Mouse (Mus musculus) heart, embryonic 14.5 days (tissue): Measurements from ENCODE around the gene Tchp. TPM values are rescaled to one million over a fixed set of nuclear protein-coding genes. Genes with fewer than 3 reads are reported as not detected.

ENCODE experiments used
- ATAC-seq: fragments of 200-750 bp; cut with Nextera tagmentation; 2 replicates; pipeline ENCODE4 v1.8.0; 2017; ENCODE audit warnings: low read depth, moderate TSS enrichment; ENCODE audit not compliant: insufficient number of reproducible peaks, insufficient read depth, low FRiP score
- H3K27ac ChIP-seq, 2 experiments: fragments of 200-500 bp in 1 of 2; fragments of 300-500 bp in 1 of 2; sonication (generic) in 1 of 2; replicated peaks in 1 of 2; 2 replicates each; pipeline ENCODE4 v1.5.1; 2012 to 2014; ENCODE audit warnings: low read depth in 2 of 2, low read length in 2 of 2, control low read depth in 1 of 2, mild to moderate bottlenecking in 1 of 2, mixed read lengths in 1 of 2; ENCODE audit not compliant: control insufficient read depth in 1 of 2, insufficient read depth in 1 of 2
- H3K27me3 ChIP-seq: fragments of 300-500 bp; sonication (generic); 2 replicates; pipeline ENCODE4 v1.6.1; 2014; ENCODE audit warnings: mild to moderate bottlenecking, low read length, control low read depth; ENCODE audit not compliant: control insufficient read depth, insufficient read depth
- H3K36me3 ChIP-seq: fragments of 300-500 bp; sonication (generic); 2 replicates; pipeline ENCODE4 v1.6.1; 2014; ENCODE audit warnings: mild to moderate bottlenecking, control low read depth, low read length, mixed read lengths; ENCODE audit not compliant: control insufficient read depth, insufficient read depth
- H3K4me1 ChIP-seq, 2 experiments: fragments of 200-500 bp in 1 of 2; fragments of 300-500 bp in 1 of 2; sonication (generic) in 1 of 2; 2 replicates each; pipeline ENCODE4 v1.6.1; 2012 to 2014; ENCODE audit warnings: low read length in 2 of 2, control low read depth in 1 of 2, mixed read lengths in 1 of 2; ENCODE audit not compliant: control insufficient read depth in 2 of 2, insufficient read depth in 2 of 2
- H3K4me2 ChIP-seq: fragments of 300-500 bp; sonication (generic); 2 replicates; pipeline ENCODE4 v1.6.1; 2014; ENCODE audit warnings: mild to moderate bottlenecking, low read length
- H3K4me3 ChIP-seq, 2 experiments: fragments of 200-500 bp in 1 of 2; fragments of 300-500 bp in 1 of 2; sonication (generic) in 1 of 2; 2 replicates each; pipeline ENCODE4 v1.5.1; 2012 to 2014; ENCODE audit warnings: low read length in 2 of 2, mild to moderate bottlenecking in 2 of 2, control low read depth in 1 of 2, low read depth in 1 of 2, moderate library complexity in 1 of 2; ENCODE audit not compliant: control insufficient read depth in 1 of 2, insufficient read depth in 1 of 2
- H3K9ac ChIP-seq: fragments of 300-500 bp; sonication (generic); 2 replicates; pipeline ENCODE4 v1.6.1; 2014; ENCODE audit warnings: mild to moderate bottlenecking, low read length
- H3K9me3 ChIP-seq: fragments of 300-500 bp; sonication (generic); 2 replicates; pipeline ENCODE4 v1.6.1; 2016; ENCODE audit warnings: low read length, control low read depth; ENCODE audit not compliant: control insufficient read depth
- WGBS: fragments of 180-500 bp; shearing (Covaris S2); extraction: QIAGEN DNeasy Blood & Tissue Kit; methylation state at CpG from one replicate; pipeline ENCODE4 v1.1.7; 2014; 5-methylcytosine and 5-hydroxymethylcytosine counted together
- polyA plus RNA-seq: library from polyadenylated mRNA; unstranded; fragments of >200 nt; fragmentation: Nextera tagmentation; extraction: Ambion mirVana; gene quantifications from 2 replicates; pipeline ENCODE4 v1.2.1, GENCODE M21; 2014

Tchp gene
- polyA plus RNA-seq, 1 experiment from 2014 or later = 6.8 TPM

DNA sequence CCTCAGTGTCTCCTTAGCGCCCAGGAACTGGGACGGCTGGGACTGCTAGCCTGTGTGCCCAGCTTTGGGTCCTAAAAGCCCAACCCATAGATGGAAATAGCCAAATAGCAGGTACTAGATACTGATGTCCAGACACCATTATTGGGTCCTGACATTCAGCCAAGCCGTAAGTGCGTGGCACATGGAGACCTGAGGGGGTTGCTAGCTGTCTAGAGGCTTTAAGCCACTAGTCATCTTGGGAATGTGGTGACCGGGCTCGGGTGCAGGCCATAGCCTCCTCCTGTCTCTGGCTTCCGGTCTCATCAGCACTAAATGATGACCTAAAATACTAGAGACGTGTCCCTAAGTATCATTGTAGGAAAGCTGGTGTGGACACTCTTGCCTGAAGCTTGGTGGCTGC is 10.4 kb downstream of the Tchp start:
- no peak for ATAC-seq
- Histone ChIP-seq H3K4me1 (no peaks in the 10 kb centered on the region), H3K27ac (no peak overlapping the region), H3K4me3 (no peak overlapping the region), H3K27me3 (no peaks in the 10 kb centered on the region), H3K36me3 (peaks cover 84% of the 10 kb centered on the region), H3K4me2 (no peak overlapping the region), H3K9me3 (no peaks in the 10 kb centered on the region), H3K9ac (no peak overlapping the region)
- WGBS = 93% methylated on average over 8 of the region's 8 CpGs

DNA sequence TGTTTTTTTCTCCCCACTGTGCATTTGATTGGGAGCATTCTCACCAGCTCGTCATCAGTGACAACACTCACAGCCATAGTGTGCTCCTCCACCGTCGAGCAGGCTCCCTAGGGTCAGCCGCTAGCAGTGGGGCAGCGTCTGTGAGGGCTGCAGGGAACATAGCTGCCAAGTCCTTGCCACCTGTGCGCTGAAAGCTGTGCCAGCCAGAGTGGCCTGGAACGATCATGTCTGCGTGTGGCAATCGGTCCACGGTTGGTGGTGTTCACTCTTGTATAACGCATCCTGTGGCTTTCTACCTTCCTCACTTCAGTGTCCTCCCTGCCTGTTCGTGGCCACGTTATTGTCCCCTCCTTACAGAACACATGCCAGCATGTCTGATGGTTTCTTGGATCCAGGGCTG is 10.9 kb downstream of the Tchp start:
- WGBS = 85% methylated on average over 13 of the region's 13 CpGs
- H3K9ac ChIP-seq = no peak overlapping the region
- H3K4me2 ChIP-seq = no peak overlapping the region
- no peaks in the 10 kb centered on the region for H3K4me1 ChIP-seq
- H3K36me3 ChIP-seq = peaks cover 78% of the 10 kb centered on the region
- no peaks in the 10 kb centered on the region for H3K9me3 ChIP-seq
- no peak overlapping the region for H3K4me3 ChIP-seq
- H3K27me3 ChIP-seq = no peaks in the 10 kb centered on the region
- no peak overlapping the region for H3K27ac ChIP-seq
- no peak for ATAC-seq

DNA sequence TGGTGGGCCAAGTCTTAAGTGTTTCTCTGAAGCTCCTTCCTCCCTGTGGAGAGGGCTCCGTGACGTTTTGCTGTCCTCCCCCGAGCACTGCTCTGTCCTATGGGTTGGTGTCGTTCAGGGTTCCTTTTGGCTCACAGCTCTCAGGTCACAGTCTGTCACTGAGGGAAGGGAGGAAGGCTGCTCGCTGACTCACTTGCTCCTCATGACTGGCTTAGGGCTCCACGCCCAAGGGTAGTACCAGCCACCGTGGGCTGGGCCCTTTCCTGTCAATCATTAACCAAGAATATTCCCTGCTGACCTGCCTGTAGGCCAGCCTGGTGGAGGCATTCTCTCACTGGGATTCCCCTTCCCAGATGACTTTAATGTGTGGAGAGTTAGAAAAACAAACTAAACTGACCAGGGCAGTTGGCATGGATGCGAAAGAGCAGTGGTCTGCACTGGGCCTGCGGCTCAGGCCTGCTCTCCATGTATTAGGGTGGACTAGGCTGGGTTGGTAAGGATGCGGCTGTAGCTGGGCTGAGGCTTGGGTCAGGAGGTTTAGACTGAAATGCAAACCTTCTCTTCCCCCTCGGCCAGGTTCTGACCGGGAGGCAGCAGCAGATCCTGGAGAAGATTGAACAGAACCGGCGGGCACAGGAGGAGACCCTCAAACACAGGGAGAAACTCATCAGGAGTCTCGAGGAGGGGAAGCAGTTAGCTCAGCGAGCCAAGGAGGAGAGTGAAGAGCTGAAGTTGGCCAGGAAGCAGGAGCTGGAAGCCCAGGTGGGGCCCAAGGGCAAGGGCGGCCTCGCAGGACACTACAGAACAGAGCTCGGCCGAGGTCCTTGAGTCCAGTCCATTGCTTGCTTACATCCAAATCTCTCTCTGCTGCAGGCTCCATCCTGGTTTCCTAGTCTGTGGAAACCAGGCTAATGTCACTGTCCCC is 11.7 kb downstream of the Tchp start:
- no peaks in the 10 kb centered on the region for H3K27me3 ChIP-seq
- no peak for ATAC-seq
- H3K4me1 ChIP-seq = no peaks in the 10 kb centered on the region
- H3K36me3 ChIP-seq = peaks cover 70% of the 10 kb centered on the region
- no peak overlapping the region for H3K9ac ChIP-seq
- no peak overlapping the region for H3K27ac ChIP-seq
- H3K9me3 ChIP-seq = no peaks in the 10 kb centered on the region
- no peak overlapping the region for H3K4me2 ChIP-seq
- H3K4me3 ChIP-seq = no peak overlapping the region
- WGBS = 84% methylated on average over 20 of the region's 20 CpGs

DNA sequence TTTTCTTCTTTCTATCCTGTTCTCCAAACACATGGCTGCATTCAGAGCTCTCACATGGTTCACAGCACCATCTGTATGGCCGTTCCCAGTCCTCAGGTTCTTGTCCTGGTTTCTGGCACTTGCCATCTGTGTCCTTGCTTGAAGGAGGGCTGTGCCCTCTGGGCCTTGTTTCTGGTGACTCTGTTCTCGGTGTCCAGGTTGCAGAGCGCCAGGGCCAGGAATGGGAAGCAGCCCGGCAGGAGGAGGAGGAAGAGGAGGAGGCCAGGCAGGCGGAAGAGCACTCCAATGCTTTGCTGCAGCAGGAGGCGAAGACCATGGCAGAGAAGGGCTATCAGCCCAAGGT is 12.3 kb downstream of the Tchp start:
- H3K4me3 ChIP-seq = no peak overlapping the region
- ATAC-seq = no peak
- H3K4me1 ChIP-seq = no peaks in the 10 kb centered on the region
- H3K4me2 ChIP-seq = no peak overlapping the region
- H3K36me3 ChIP-seq = peaks cover 64% of the 10 kb centered on the region
- no peak overlapping the region for H3K9ac ChIP-seq
- WGBS = 87% methylated on average over 6 of the region's 6 CpGs
- no peaks in the 10 kb centered on the region for H3K9me3 ChIP-seq
- H3K27ac ChIP-seq = no peak overlapping the region
- H3K27me3 ChIP-seq = no peaks in the 10 kb centered on the region

DNA sequence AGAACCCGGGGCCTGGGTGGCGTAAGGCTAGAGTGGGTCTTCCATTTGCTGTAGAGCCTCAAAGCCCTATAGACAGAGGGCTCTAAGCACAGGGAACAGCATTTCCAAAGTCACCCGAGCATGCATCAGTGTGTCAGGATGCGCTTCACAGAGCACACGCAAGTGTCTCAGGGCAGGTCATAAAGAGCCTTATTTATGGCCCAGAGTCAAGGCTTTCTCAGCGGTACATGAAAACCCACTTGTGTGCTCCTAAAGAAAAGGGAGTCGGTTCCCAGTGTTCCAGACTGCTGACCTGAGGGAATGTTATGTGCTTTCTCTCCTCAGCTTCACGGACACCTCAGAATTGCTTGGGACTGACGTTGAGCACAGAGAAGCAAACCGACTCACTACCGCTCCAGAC is 13.2 kb downstream of the Tchp start:
- no peak for ATAC-seq
- H3K9me3 ChIP-seq = no peaks in the 10 kb centered on the region
- no peak overlapping the region for H3K4me3 ChIP-seq
- H3K4me1 ChIP-seq = no peaks in the 10 kb centered on the region
- no peak overlapping the region for H3K9ac ChIP-seq
- peaks cover 55% of the 10 kb centered on the region for H3K36me3 ChIP-seq
- 92% methylated on average over 11 of the region's 11 CpGs for WGBS
- H3K4me2 ChIP-seq = no peak overlapping the region
- no peaks in the 10 kb centered on the region for H3K27me3 ChIP-seq
- no peak overlapping the region for H3K27ac ChIP-seq

DNA sequence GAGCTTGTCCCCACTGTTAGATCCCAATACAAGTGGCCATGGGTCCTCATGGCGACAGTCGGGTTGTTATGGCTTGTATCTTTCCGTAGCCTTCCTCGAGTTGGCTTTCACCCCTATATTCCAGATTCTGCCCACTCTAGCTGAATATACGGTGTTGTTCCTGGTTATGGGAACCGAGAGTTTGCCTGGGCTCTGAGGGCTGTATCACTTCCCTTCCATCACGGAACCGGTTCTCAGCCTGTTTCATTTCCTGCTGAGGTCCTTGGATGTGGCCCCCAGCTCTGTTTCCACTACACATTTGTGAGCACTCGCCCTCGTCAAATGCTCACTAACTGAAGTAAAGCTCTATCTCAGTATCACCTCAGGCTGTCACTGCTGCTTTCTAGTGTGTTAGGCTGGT is 14.4 kb downstream of the Tchp start:
- ATAC-seq = no peak
- H3K9ac ChIP-seq = no peak overlapping the region
- H3K4me1 ChIP-seq = no peaks in the 10 kb centered on the region
- H3K36me3 ChIP-seq = peaks cover 45% of the 10 kb centered on the region
- H3K4me2 ChIP-seq = no peak overlapping the region
- WGBS = 87% methylated on average over 10 of the region's 10 CpGs
- H3K9me3 ChIP-seq = no peaks in the 10 kb centered on the region
- no peak overlapping the region for H3K27ac ChIP-seq
- no peak overlapping the region for H3K4me3 ChIP-seq
- no peaks in the 10 kb centered on the region for H3K27me3 ChIP-seq

DNA sequence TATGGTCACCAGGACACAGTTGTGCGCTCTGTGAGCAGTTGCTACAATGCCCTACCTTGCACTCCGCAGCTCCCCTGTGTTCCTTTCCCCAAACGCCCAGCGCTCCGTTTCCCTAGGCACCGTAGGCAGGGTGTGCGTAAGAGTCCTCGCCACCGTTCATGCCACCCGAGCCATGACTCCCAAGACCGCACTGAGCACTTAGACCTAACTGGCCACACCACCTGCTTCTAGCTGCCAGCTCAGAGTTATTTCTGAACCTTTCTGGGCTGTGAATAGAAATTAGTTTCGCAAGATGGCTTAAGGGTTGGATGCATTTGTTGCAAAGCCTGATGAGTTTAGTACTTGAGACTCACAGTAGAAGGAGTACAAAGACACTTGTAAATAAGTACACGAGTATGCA is 15.3 kb downstream of the Tchp start:
- H3K36me3 ChIP-seq = peaks cover 48% of the 10 kb centered on the region
- H3K27me3 ChIP-seq = no peaks in the 10 kb centered on the region
- no peaks in the 10 kb centered on the region for H3K9me3 ChIP-seq
- H3K4me1 ChIP-seq = no peaks in the 10 kb centered on the region
- no peak overlapping the region for H3K4me2 ChIP-seq
- WGBS = 94% methylated on average over 13 of the region's 13 CpGs
- no peak overlapping the region for H3K27ac ChIP-seq
- no peak overlapping the region for H3K4me3 ChIP-seq
- H3K9ac ChIP-seq = no peak overlapping the region
- no peak for ATAC-seq

DNA sequence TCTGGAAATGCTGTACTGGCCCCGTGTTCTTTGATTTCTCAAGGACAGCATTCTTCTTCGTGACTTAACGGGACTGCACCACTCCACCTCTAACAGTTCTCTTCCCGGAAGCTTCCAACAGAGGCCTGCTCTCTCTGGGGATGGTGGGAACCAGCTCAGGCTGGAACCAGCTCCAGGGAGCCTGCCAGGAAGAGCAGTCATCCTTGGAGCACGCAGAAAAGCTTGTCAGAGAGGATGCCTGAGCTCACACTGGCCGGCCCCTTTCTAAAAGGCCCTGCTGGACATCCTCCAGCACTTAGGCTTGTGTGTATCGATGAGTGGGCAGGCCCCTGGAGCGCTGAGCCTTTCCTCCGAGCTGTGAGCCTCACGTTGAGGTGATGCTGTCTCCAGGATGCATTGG is 20.6 kb downstream of the Tchp start:
- no peak for ATAC-seq
- H3K4me2 ChIP-seq = no peak overlapping the region
- no peaks in the 10 kb centered on the region for H3K9me3 ChIP-seq
- 72% methylated on average over 10 of the region's 10 CpGs for WGBS
- no peaks in the 10 kb centered on the region for H3K4me1 ChIP-seq
- H3K9ac ChIP-seq = no peak overlapping the region
- no peaks in the 10 kb centered on the region for H3K27me3 ChIP-seq
- H3K36me3 ChIP-seq = peaks cover 61% of the 10 kb centered on the region
- no peak overlapping the region for H3K27ac ChIP-seq
- H3K4me3 ChIP-seq = no peak overlapping the region
